Mouse (Mus musculus): ENCODE results near the gene Dclk1.

Gene Dclk1

GRCm38 (mm10) chr3:55542310-55542709, 300.1 kb downstream of the Dclk1 start:
- WGBS = 1% methylated on average over 8 of the region's 8 CpGs

GRCm38 (mm10) chr3:55542947-55543346, 300.8 kb downstream of the Dclk1 start:
- WGBS = 45% methylated on average over 16 of the region's 16 CpGs

GRCm38 (mm10) chr3:55543929-55544684, 301.9 kb downstream of the Dclk1 start:
- 58% methylated on average over 13 of the region's 13 CpGs for WGBS

- WGBS = 93% methylated on average over 3 of the region's 3 CpGs
Measured at GRCm38 (mm10) chr3:55545296-55545695, 303.1 kb downstream of the Dclk1 start.

- WGBS = 91% methylated on average over 9 of the region's 9 CpGs
Measured at GRCm38 (mm10) chr3:55545916-55546315, 303.8 kb downstream of the Dclk1 start.

- WGBS = 60% methylated on average over 2 of the region's 2 CpGs
Measured at GRCm38 (mm10) chr3:55547106-55547505, 304.9 kb downstream of the Dclk1 start.

- WGBS = 97% methylated on average over 7 of the region's 7 CpGs
Measured at GRCm38 (mm10) chr3:55549376-55549775, 307.2 kb downstream of the Dclk1 start.

- 80% methylated on average over 4 of the region's 4 CpGs for WGBS
Measured at GRCm38 (mm10) chr3:55550962-55551361, 308.8 kb downstream of the Dclk1 start.

- WGBS = 92% methylated on average over 4 of the region's 4 CpGs
Measured at GRCm38 (mm10) chr3:55551912-55552311, 309.7 kb downstream of the Dclk1 start.

- WGBS = 96% methylated on average over 9 of the region's 9 CpGs
Measured at GRCm38 (mm10) chr3:55553031-55553430, 310.9 kb downstream of the Dclk1 start.

GRCm38 (mm10) chr3:55555848-55556247, 313.7 kb downstream of the Dclk1 start:
- 61% methylated on average over 6 of the region's 6 CpGs for WGBS

- 65% methylated on average over 1 of the region's 1 CpGs for WGBS
Measured at GRCm38 (mm10) chr3:55558570-55558969, 316.4 kb downstream of the Dclk1 start.

GRCm38 (mm10) chr3:55567476-55567875, 325.3 kb downstream of the Dclk1 start:
- 90% methylated on average over 3 of the region's 3 CpGs for WGBS

- 79% methylated on average over 10 of the region's 10 CpGs for WGBS
Measured at GRCm38 (mm10) chr3:55569539-55569938, 327.4 kb downstream of the Dclk1 start.

- 61% methylated on average over 3 of the region's 3 CpGs for WGBS
Measured at GRCm38 (mm10) chr3:55571034-55571433, 328.9 kb downstream of the Dclk1 start.

GRCm38 (mm10) chr3:55571552-55572296, 329.6 kb downstream of the Dclk1 start:
- WGBS = 19% methylated on average over 11 of the region's 11 CpGs

GRCm38 (mm10) chr3:55572297-55572681, 330.1 kb downstream of the Dclk1 start:
- 41% methylated on average over 4 of the region's 4 CpGs for WGBS

GRCm38 (mm10) chr3:55574003-55574402, 331.8 kb downstream of the Dclk1 start:
- whole genome bisulfite sequencing = 47% methylated on average over 4 of the region's 4 CpGs

- 61% methylated on average over 12 of the region's 12 CpGs for WGBS
Measured at GRCm38 (mm10) chr3:55587434-55587971, 345.3 kb downstream of the Dclk1 start.

GRCm38 (mm10) chr3:55587972-55588946, 346.1 kb downstream of the Dclk1 start:
- WGBS = 44% methylated on average over 12 of the region's 12 CpGs

Data from cerebral cortex, adult 2 months (tissue).